ENCODE assay signal across 9 mouse cellular contexts in the genomic region with DNA sequence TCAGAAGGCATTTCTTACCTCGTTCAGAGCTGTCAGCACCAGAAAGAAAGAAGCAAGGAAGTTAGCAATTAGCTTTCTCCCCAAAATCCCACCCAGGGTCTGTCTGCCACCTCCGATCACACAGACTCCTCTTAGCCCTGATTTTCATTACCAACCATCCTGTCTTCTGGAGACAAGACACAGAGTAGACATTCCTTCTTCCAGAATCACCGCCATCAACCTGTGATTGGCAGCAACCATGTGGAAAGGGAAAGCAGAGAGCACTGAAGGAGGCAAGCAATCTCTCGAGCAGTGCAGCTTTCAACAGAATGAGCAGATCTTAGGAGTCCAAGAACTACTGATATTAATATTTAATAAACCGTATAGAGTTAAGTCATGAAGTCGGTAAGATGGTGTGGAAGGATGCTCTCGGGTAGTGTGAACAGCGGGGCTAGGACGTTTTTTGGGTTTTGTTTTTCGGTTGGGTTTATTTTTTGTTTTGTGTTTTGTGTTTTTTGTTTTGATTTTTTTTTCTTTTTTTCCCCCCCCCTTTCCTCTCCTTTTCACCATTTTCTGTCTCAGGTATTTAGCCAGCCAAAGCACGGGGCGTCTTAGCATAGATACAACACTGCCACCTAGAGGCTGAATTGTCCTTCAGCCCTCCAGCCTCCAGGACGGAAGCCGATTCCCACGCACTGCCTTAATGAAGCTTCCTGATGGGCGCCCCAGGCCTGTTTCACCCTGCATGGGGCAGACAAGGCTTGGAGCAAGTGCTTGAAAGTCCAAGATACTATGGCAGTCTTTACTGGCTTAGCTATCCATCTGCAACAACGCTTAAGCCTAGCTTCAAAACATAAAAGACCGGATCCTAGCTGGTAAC.
DNase-seq lines count a peak whose midpoint lies in the region; ATAC-seq and TF ChIP-seq lines count a peak whose summit lies in the region.
"Had no signal": no experiment of that assay in that cellular context is flagged by ENCODE, and none has a peak within 500 bp of the region (broad histone marks: within the 10 kb centered on the region; RNA-seq: fewer than 3 reads in every experiment).

No protein-coding gene starts in this region.

- no peak overlapping the region for H3K27ac ChIP-seq in ES-Bruce4 (ENCODE audit: insufficient read depth, low read length)
- no peak overlapping the region for H3K27ac ChIP-seq in embryonic fibroblast, embryonic 13.5 days (ENCODE audit: insufficient read depth, low read length)
- H3K27ac ChIP-seq in heart, postnatal 0 days (ENCODE audit: low read depth) = no peak overlapping the region
- H3K27ac ChIP-seq in liver, embryonic 11.5 days (ENCODE audit: low read depth, low read length) = no peak overlapping the region

- peak; percentile 98 for DNase-seq in brain, embryonic 14.5 days (ENCODE audit: low read depth)
- DNase-seq in heart, postnatal 0 days (ENCODE audit: low spot score) = peak; percentile 64
- peak; percentile 50 to 79 for DNase-seq in kidney, postnatal 25 days
- peak; percentile 51 for DNase-seq in liver, embryonic 11.5 days (ENCODE audit: low spot score)
- DNase-seq in ovary, adult 18-20 months (ENCODE audit: low spot score) = peak; percentile 25

- H3K9ac ChIP-seq in ES-Bruce4 (ENCODE audit: low read depth, poor library complexity, severe bottlenecking) = no peak overlapping the region
- H3K9ac ChIP-seq in heart, postnatal 0 days (replicated peaks; ENCODE audit: low read depth, low read length) = no peak overlapping the region
- H3K9ac ChIP-seq in liver, embryonic 11.5 days (ENCODE audit: low read depth, low read length) = no peak overlapping the region

- 27% methylated on average over 18 of the region's 18 CpGs for WGBS in heart, postnatal 0 days
- 36% methylated on average over 18 of the region's 18 CpGs for WGBS in liver, embryonic 11.5 days

- H3K4me3 ChIP-seq in ES-Bruce4 (ENCODE audit: low read depth, low read length) = no peak overlapping the region
- H3K4me3 ChIP-seq in embryonic fibroblast, embryonic 13.5 days (ENCODE audit: insufficient read depth, low read length) = no peak overlapping the region
- no peak overlapping the region for H3K4me3 ChIP-seq in heart, postnatal 0 days (ENCODE audit: low read depth, low read length)
- no peak overlapping the region for H3K4me3 ChIP-seq in liver, embryonic 11.5 days (ENCODE audit: low read depth, low read length)
- H3K4me3 ChIP-seq: erythroblast, embryonic 14.5 days had no signal

- peak; percentile 76 for TF ChIP-seq CTCF in ES-Bruce4 (IDR thresholded peaks at IDR 0.05; ENCODE audit: low read depth, low read length)
- peak; percentile 90 for TF ChIP-seq CTCF in brain, embryonic 14.5 days (IDR thresholded peaks at IDR 0.05; ENCODE audit: borderline replicate concordance, extremely low read depth, insufficient read depth, insufficient read length)
- TF ChIP-seq CTCF in embryonic fibroblast, embryonic 13.5 days (IDR thresholded peaks at IDR 0.05; ENCODE audit: borderline replicate concordance, insufficient read depth, low read length) = peak; percentile 81
- peak; percentile 83 for TF ChIP-seq CTCF in heart, postnatal 0 days (IDR thresholded peaks at IDR 0.05; ENCODE audit: low read depth)

- 0 out of 2 replicates have a peak, but pooled peaks have one; percentile 9 for TF ChIP-seq EP300 in ES-Bruce4 (IDR thresholded peaks at IDR 0.05; ENCODE audit: insufficient read depth, low read depth, low read length)
- no peak for TF ChIP-seq EP300 in heart, postnatal 0 days (IDR thresholded peaks at IDR 0.05; ENCODE audit: low read depth)

- ATAC-seq in heart, postnatal 0 days (ENCODE audit: insufficient read depth, low read depth) = 0 out of 2 replicates have a peak, but pooled peaks have one; percentile 41
- ATAC-seq in liver, embryonic 11.5 days (replicated peaks; ENCODE audit: low FRiP score) = 0 out of 2 replicates have a peak, but pooled peaks have one; percentile 31
- ATAC-seq in erythroid progenitor cell, adult 5-6 weeks (replicated peaks; ENCODE audit: low FRiP score, poor library complexity, severe bottlenecking) = no peak

- no peak for TF ChIP-seq POLR2A in ES-Bruce4 (IDR thresholded peaks at IDR 0.05; ENCODE audit: insufficient read depth, low read length)
- TF ChIP-seq POLR2A in brain, embryonic 14.5 days (IDR thresholded peaks at IDR 0.05; ENCODE audit: borderline replicate concordance, extremely low read depth, insufficient read depth, insufficient read length, poor library complexity, severe bottlenecking) = no peak
- TF ChIP-seq POLR2A in embryonic fibroblast, embryonic 13.5 days (IDR thresholded peaks at IDR 0.05; ENCODE audit: low read depth, low read length) = no peak

- no peaks in the 10 kb centered on the region; the same call in none of the 2 replicates for H3K27me3 ChIP-seq in ES-Bruce4 (ENCODE audit: control insufficient read depth, insufficient read depth, low read length, poor library complexity, severe bottlenecking)
- H3K27me3 ChIP-seq in heart, postnatal 0 days (ENCODE audit: control insufficient read depth, insufficient read depth, low read length) = no peaks in the 10 kb centered on the region
- H3K27me3 ChIP-seq in liver, embryonic 11.5 days (replicated peaks; ENCODE audit: control insufficient read depth, insufficient read depth, low read length) = no peaks in the 10 kb centered on the region

- no peaks in the 10 kb centered on the region for H3K36me3 ChIP-seq in ES-Bruce4 (ENCODE audit: control insufficient read depth, insufficient read depth, low read length, poor library complexity, severe bottlenecking)
- no peaks in the 10 kb centered on the region for H3K36me3 ChIP-seq in heart, postnatal 0 days (replicated peaks; ENCODE audit: control insufficient read depth, insufficient read depth, low read length)
- no peaks in the 10 kb centered on the region for H3K36me3 ChIP-seq in liver, embryonic 11.5 days (ENCODE audit: control insufficient read depth, insufficient read depth, low read length)

- H3K9me3 ChIP-seq in ES-Bruce4 (replicated peaks; ENCODE audit: control insufficient read depth, insufficient read depth, low read length, poor library complexity, severe bottlenecking) = no peaks in the 10 kb centered on the region
- no peaks in the 10 kb centered on the region for H3K9me3 ChIP-seq in heart, postnatal 0 days (replicated peaks; ENCODE audit: control insufficient read depth, low read length)
- no peaks in the 10 kb centered on the region for H3K9me3 ChIP-seq in liver, embryonic 11.5 days (ENCODE audit: control insufficient read depth, low read length)

- H3K4me1 ChIP-seq in ES-Bruce4 (ENCODE audit: control insufficient read depth, insufficient read depth, low read length) = no peaks in the 10 kb centered on the region
- no peaks in the 10 kb centered on the region for H3K4me1 ChIP-seq in embryonic fibroblast, embryonic 13.5 days (ENCODE audit: control insufficient read depth, insufficient read depth, low read length)
- no peaks in the 10 kb centered on the region for H3K4me1 ChIP-seq in heart, postnatal 0 days (ENCODE audit: control insufficient read depth, insufficient read depth)
- H3K4me1 ChIP-seq in liver, embryonic 11.5 days (replicated peaks; ENCODE audit: control insufficient read depth, insufficient read depth, low read length) = no peaks in the 10 kb centered on the region

- H3K4me2 ChIP-seq in heart, postnatal 0 days (ENCODE audit: low read depth, low read length) = no peak overlapping the region
- no peak overlapping the region for H3K4me2 ChIP-seq in liver, embryonic 11.5 days

Comparison
In these comparisons a context has a peak if more than half of its experiments do, and no peak if none do; other contexts are left out.
1. DNase-seq: peak in every context shown above with its lines; median percentile 98 in brain, embryonic 14.5 days; 64 in kidney, postnatal 25 days; 64 in heart, postnatal 0 days; 51 in liver, embryonic 11.5 days; 25 in ovary, adult 18-20 months.